Mouse (Mus musculus): ENCODE data around the gene D430019H16Rik.

The D430019H16Rik gene

GRCm38 (mm10) chr12:105490227-105490626 is 36.6 kb downstream of the D430019H16Rik start:
- no peak for DNase-seq (ENCODE audit: low read depth)

DNA sequence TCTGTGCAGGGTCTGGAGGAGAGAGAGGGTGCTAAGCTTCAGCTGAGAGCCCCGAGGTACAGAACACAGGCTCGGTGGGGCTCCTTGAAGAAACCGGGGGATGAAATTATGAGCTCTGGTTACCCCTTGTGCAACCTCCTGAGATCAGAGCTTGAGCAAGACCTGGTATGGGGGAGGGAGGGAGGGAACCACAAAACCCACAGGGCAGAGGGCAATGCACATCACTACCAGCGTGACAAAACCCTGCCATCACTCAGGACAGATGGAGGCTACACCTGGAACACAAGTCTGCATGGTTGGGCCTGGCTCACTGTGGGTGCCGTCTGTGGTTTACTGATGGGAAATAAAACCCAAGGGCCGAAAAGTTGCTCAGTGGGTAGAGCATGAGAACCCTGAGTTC is 37.1 kb downstream of the D430019H16Rik start:
- DNase-seq (ENCODE audit: low read depth): no peak

GRCm38 (mm10) chr12:105494796-105495195 is 41.1 kb downstream of the D430019H16Rik start:
- no peak for DNase-seq (ENCODE audit: low read depth)

GRCm38 (mm10) chr12:105497894-105498293 is 44.2 kb downstream of the D430019H16Rik start:
- DNase-seq (ENCODE audit: low read depth): peak; percentile 67

- no peak for DNase-seq (ENCODE audit: low read depth)
Observed at GRCm38 (mm10) chr12:105498423-105498822, 44.8 kb downstream of the D430019H16Rik start.

DNA sequence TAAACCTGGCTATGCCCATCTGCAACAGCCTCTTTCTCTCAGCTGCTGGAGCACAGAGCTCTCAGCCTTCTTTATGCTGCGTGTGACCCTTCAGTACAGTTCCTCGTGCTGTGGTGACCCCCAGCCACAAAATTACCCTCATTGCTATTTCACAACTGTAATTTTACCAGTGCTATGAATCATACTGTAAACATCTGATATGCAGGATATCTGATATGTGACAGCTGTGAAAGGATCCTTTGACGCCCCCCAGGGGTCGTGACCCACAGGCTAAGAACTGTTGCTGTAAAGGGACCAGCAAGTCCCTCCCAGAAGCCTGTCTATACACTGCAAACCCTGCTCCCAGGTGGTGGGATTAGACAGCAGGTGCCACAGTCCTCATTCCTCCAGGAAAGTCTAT is 45.2 kb downstream of the D430019H16Rik start:
- DNase-seq (ENCODE audit: low read depth): no peak

DNA sequence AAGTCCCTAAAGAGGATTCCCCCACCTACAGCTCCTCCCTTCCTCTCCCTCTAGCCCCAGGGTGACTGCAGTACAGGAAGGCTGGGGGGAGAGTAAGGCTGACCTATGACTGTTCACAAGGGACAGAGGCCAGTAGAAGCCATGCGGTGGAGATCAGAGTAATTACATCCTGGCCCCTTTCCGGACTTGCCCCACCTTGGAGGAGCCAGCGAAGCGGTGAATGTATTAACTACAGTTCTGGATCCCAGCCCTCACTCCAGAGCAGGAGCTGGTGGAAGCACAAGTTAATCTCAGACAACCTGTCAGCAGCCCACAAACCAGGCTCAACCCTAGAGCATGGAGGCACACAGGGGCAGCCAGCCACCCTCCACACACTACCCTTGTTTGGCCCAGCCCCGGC is 47.3 kb downstream of the D430019H16Rik start:
- no peak for DNase-seq (ENCODE audit: low read depth)

- DNase-seq (ENCODE audit: low read depth): no peak
Observed at GRCm38 (mm10) chr12:105504736-105505135, 51.1 kb downstream of the D430019H16Rik start.

DNA sequence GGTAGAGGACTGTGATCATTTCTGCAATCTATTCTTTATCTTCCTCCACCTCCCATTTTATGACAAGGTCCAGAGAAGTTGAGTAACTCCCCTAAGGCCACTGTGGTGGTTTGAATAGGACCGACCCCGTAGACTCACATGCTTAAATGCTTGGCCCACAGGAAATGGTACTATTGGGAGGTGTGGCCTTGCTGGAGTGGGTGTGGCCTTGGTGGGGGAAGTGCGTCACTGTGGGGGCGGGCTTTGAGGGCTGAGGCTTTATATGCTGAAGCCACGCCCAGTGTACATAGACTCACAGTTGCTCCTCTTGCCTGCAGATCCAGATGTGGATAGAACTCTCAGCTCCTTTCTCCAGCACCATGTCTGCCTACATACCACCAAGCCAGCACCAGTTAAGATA is 57.5 kb downstream of the D430019H16Rik start:
- no peak for DNase-seq (ENCODE audit: low read depth)

GRCm38 (mm10) chr12:105511671-105512502 is 58.2 kb downstream of the D430019H16Rik start:
- no peak for DNase-seq (ENCODE audit: low read depth)

GRCm38 (mm10) chr12:105514111-105514510 is 60.5 kb downstream of the D430019H16Rik start:
- DNase-seq (ENCODE audit: low read depth): no peak

GRCm38 (mm10) chr12:105517026-105517675 is 63.5 kb downstream of the D430019H16Rik start:
- no peak for DNase-seq (ENCODE audit: low read depth)

GRCm38 (mm10) chr12:105519851-105520250 is 66.2 kb downstream of the D430019H16Rik start:
- no peak for DNase-seq (ENCODE audit: low read depth)

DNA sequence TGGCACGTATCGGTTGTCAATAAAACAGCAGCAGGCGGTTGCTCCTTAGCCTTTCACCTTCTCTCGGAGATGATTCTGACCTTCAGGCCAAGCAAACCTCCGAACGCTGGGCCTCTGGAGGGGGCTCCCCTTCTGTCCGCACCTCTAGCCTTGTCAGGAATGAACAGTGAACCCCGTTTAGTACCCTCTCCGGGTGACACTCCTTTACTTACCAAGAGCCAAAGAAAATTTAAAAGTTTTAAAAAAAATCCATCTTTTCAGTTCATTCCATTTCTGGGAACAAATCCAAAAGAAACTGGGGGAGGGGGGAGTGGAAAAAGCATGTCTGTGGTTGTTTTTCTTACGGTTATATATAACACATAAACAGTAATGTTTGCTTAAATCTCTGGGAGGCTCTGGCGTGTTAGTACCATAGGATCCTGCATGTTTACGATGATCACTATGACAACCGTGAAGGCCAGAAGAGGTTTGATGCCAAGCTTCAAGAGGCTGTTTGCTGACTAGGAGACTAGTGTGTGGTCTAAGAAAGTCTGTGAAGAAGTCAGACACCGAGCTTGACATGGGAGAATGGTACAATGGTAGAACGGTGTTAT is 67.6 kb downstream of the D430019H16Rik start:
- DNase-seq (ENCODE audit: low read depth): no peak

DNA sequence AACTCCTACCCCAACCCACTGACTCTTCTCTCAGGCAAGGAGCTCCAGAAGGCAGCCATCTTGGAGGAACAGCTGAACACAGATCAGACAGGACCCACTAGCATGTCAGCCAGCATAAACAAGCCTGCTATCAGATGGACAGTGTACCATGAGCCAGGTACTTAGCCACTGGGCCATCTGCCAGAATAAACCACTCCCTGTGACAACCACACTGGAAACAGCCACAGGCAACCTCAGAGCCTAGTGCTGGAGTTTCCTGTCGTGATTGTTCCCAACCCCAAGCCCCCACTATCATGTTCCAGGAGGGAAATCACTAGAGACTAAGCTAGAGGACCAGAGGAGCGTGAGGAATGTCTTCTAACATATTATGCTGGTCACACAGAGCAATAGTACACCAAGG is 70.1 kb downstream of the D430019H16Rik start:
- no peak for DNase-seq (ENCODE audit: low read depth)

GRCm38 (mm10) chr12:105526186-105526585 is 72.5 kb downstream of the D430019H16Rik start:
- DNase-seq (ENCODE audit: low read depth): no peak

GRCm38 (mm10) chr12:105526829-105527228 is 73.2 kb downstream of the D430019H16Rik start:
- DNase-seq (ENCODE audit: low read depth): no peak

- no peak for DNase-seq (ENCODE audit: low read depth)
Observed at GRCm38 (mm10) chr12:105529545-105529944, 75.9 kb downstream of the D430019H16Rik start.

DNA sequence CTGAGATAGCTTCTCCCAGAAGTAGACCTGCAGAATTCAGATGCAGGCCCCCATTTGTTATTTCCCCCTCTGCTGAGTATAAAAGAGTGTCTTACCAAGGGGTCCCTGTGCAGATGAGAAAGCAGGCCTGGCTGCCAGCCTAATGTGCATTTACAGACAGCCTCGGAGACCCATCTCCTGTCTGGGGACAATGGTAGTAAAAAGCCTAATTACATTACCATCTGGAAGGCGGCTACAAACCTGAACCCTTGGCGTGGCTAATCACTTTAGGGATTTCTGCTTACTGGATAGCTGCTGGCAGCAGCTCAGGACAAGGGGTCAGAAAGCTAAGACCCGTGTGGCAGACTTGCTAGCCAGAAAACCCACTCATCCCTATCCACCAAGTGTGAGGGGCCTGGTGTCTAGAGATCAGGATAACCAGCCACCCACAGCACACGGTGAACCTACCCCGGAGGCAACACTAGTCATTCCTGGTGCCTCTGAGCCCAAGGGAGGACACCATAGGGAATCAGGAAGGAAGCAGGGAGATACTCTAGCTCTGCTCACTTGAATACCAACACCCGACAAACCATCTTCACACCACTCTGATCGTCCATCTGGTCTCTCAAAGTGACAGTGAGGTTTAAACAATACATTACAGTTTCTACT is 78.2 kb downstream of the D430019H16Rik start:
- no peak for DNase-seq (ENCODE audit: low read depth)

- DNase-seq (ENCODE audit: low read depth): no peak
Observed at GRCm38 (mm10) chr12:105534842-105535241, 81.2 kb downstream of the D430019H16Rik start.

DNA sequence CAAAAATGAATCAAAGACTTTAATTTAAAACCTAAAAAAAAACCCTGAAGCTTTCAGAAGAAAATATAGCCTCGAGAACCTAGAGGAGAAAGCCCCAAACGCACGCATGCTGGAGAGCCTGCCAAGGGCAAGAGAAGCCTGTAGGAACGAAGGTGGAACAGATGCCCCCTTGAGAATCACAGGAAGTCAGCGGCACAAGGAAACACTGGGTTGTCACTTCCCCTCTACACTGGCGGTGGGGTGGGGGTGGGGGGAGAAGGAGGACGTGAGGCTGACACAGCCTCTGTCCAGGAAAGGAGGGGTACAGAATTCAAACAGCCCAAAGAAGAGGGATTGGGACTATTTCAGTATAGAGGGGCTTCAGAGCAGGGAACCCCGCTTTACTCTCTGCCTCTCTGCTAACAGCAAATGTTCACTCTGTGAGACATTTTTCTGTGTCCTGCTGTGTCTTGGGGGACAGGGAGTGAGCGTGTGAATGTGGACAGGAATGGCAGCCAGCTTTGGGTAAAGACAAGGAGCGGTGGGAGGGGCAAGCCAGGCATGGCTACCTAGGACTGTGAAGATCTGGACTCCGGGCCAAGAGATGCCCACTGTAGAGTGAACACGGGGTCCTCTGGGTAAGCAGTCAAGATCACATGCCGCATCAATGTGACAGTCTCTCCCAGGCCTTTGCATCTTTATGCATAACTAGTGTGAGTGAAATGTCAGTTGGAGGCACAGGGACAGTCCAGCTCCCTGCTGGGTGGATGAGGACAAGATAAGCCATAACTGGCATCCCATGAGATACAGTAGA is 82.5 kb downstream of the D430019H16Rik start:
- no peak for DNase-seq (ENCODE audit: low read depth)

- no peak for DNase-seq (ENCODE audit: low read depth)
Observed at GRCm38 (mm10) chr12:105537162-105537561, 83.5 kb downstream of the D430019H16Rik start.

Measured in c-Kit-positive CD71-negative TER-119-negative erythroid progenitor cells, embryonic 14.5 days (primary cell).